Mouse (Mus musculus): Measurements from ENCODE around the gene Cyp2u1. TPM values are rescaled to one million over a fixed set of nuclear protein-coding genes. Genes with fewer than 3 reads are reported as not detected.
"Not testable (repeated sequence)": the region's sequence is repeated elsewhere in the genome, so short reads cannot be mapped to it uniquely, and the experiment has no call there.

Gene Cyp2u1
- polyA plus RNA-seq, 1 experiment from 2014 or later: 7.7 TPM

DNA sequence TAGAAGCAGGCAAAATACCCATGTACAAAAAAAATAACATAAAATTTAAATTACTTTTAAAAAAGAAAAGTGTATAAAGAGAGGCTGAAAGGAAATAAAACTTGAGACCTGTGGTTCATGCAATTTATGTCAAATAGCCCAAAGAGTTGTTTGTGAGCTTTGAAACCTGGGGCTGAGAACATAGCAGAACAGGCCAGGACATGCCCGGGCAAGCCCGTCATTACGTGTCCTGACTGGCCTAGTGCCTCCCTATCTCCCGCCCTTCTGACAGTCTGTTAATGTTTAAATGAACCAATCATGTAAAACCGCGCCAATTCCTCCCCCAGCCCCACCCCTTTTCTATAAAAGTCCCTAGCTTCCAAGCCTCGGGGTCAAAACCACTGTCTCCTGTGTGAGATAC is 34.7 kb upstream of the Cyp2u1 start:
- H3K9me3 ChIP-seq (replicated peaks; ENCODE audit: control insufficient read depth, low read length, poor library complexity, severe bottlenecking); H3K36me3 ChIP-seq (ENCODE audit: control insufficient read depth, insufficient read depth, low read length); H3K9ac ChIP-seq (ENCODE audit: low read depth, low read length); H3K4me1 ChIP-seq (ENCODE audit: control insufficient read depth, insufficient read depth, low read length); ATAC-seq; H3K4me2 ChIP-seq (ENCODE audit: low read length); H3K27ac ChIP-seq (ENCODE audit: low read length); H3K4me3 ChIP-seq (ENCODE audit: low read depth, low read length); H3K27me3 ChIP-seq (ENCODE audit: control insufficient read depth, insufficient read depth, low read depth, low read length): not testable (repeated sequence)
- WGBS: 98% methylated on average over 5 of the region's 7 CpGs

- WGBS: 69% methylated on average over 8 of the region's 8 CpGs
Measured at GRCm38 (mm10) chr3:131336629-131337028, 33.6 kb upstream of the Cyp2u1 start.

GRCm38 (mm10) chr3:131335117-131335547 is 32.1 kb upstream of the Cyp2u1 start:
- Histone ChIP-seq H3K27ac (ENCODE audit: low read length) (no peak overlapping the region), H3K4me2 (ENCODE audit: low read length) (no peak overlapping the region), H3K9me3 (replicated peaks; ENCODE audit: control insufficient read depth, low read length, poor library complexity, severe bottlenecking) (no peaks in the 10 kb centered on the region), H3K27me3 (ENCODE audit: control insufficient read depth, insufficient read depth, low read depth, low read length) (no peaks in the 10 kb centered on the region), H3K4me1 (ENCODE audit: control insufficient read depth, insufficient read depth, low read length) (peaks cover 4% of the 10 kb centered on the region; the same call in 1 of the 2 replicates), H3K4me3 (ENCODE audit: low read depth, low read length) (no peak overlapping the region), H3K36me3 (ENCODE audit: control insufficient read depth, insufficient read depth, low read length) (no peaks in the 10 kb centered on the region), H3K9ac (ENCODE audit: low read depth, low read length) (no peak overlapping the region)
- WGBS: 83% methylated on average over 8 of the region's 8 CpGs
- no peak for ATAC-seq

More at GRCm38 (mm10) chr3:131336629-131337028, 33.6 kb upstream of the Cyp2u1 start:
- Histone ChIP-seq H3K4me1 (ENCODE audit: control insufficient read depth, insufficient read depth, low read length) (peaks cover 4% of the 10 kb centered on the region; the same call in 1 of the 2 replicates), H3K36me3 (ENCODE audit: control insufficient read depth, insufficient read depth, low read length) (no peaks in the 10 kb centered on the region), H3K27ac (ENCODE audit: low read length) (no peak overlapping the region), H3K4me3 (ENCODE audit: low read depth, low read length) (no peak overlapping the region), H3K27me3 (ENCODE audit: control insufficient read depth, insufficient read depth, low read depth, low read length) (no peaks in the 10 kb centered on the region), H3K4me2 (ENCODE audit: low read length) (no peak overlapping the region), H3K9me3 (replicated peaks; ENCODE audit: control insufficient read depth, low read length, poor library complexity, severe bottlenecking) (no peaks in the 10 kb centered on the region), H3K9ac (ENCODE audit: low read depth, low read length) (no peak overlapping the region)
- ATAC-seq: no peak

- Histone ChIP-seq H3K27me3 (ENCODE audit: control insufficient read depth, insufficient read depth, low read depth, low read length) (no peaks in the 10 kb centered on the region), H3K9me3 (replicated peaks; ENCODE audit: control insufficient read depth, low read length, poor library complexity, severe bottlenecking) (no peaks in the 10 kb centered on the region), H3K27ac (ENCODE audit: low read length) (no peak overlapping the region), H3K9ac (ENCODE audit: low read depth, low read length) (no peak overlapping the region), H3K4me1 (ENCODE audit: control insufficient read depth, insufficient read depth, low read length) (no peaks in the 10 kb centered on the region), H3K4me3 (ENCODE audit: low read depth, low read length) (no peak overlapping the region), H3K36me3 (ENCODE audit: control insufficient read depth, insufficient read depth, low read length) (no peaks in the 10 kb centered on the region), H3K4me2 (ENCODE audit: low read length) (no peak overlapping the region)
- 0 out of 2 replicates have a peak, but pooled peaks have one; percentile 12 for ATAC-seq
- WGBS: 48% methylated on average over 7 of the region's 7 CpGs
Measured at GRCm38 (mm10) chr3:131327189-131327588, 24.2 kb upstream of the Cyp2u1 start.

DNA sequence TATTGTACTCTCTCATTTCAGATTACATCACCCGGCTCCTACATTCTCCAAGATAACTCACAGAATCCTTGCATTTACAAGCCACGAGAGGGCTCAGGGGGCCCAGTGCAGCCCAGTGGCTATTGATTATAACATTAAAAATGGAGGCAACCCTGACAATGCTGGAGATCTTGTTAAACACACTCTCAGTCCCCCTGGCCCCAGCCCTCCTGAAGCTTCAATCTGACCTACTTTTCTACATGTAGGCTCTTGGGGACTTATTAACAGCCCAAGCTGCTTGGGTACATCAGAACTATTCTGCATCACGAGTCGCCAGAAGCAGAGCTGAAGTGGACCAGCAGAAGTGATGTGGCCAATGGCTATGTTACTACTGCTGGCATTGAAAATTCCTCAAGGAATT is 23.6 kb upstream of the Cyp2u1 start:
- Histone ChIP-seq H3K4me2 (ENCODE audit: low read length) (no peak overlapping the region), H3K36me3 (ENCODE audit: control insufficient read depth, insufficient read depth, low read length) (no peaks in the 10 kb centered on the region), H3K4me3 (ENCODE audit: low read depth, low read length) (no peak overlapping the region), H3K27me3 (ENCODE audit: control insufficient read depth, insufficient read depth, low read depth, low read length) (no peaks in the 10 kb centered on the region), H3K4me1 (ENCODE audit: control insufficient read depth, insufficient read depth, low read length) (no peaks in the 10 kb centered on the region), H3K9me3 (replicated peaks; ENCODE audit: control insufficient read depth, low read length, poor library complexity, severe bottlenecking) (no peaks in the 10 kb centered on the region), H3K9ac (ENCODE audit: low read depth, low read length) (no peak overlapping the region), H3K27ac (ENCODE audit: low read length) (no peak overlapping the region)
- 85% methylated on average over 4 of the region's 4 CpGs for WGBS
- ATAC-seq: peak; percentile 63; the same call in 1 of the 2 replicates

GRCm38 (mm10) chr3:131322081-131322815 is 19.2 kb upstream of the Cyp2u1 start:
- Histone ChIP-seq H3K9me3 (replicated peaks; ENCODE audit: control insufficient read depth, low read length, poor library complexity, severe bottlenecking) (no peaks in the 10 kb centered on the region), H3K36me3 (ENCODE audit: control insufficient read depth, insufficient read depth, low read length) (no peaks in the 10 kb centered on the region), H3K4me3 (ENCODE audit: low read depth, low read length) (no peak overlapping the region), H3K4me2 (ENCODE audit: low read length) (no peak overlapping the region), H3K9ac (ENCODE audit: low read depth, low read length) (no peak overlapping the region), H3K27ac (ENCODE audit: low read length) (no peak overlapping the region), H3K4me1 (ENCODE audit: control insufficient read depth, insufficient read depth, low read length) (no peaks in the 10 kb centered on the region; the same call in 1 of the 2 replicates), H3K27me3 (ENCODE audit: control insufficient read depth, insufficient read depth, low read depth, low read length) (no peaks in the 10 kb centered on the region)
- no peak for ATAC-seq
- WGBS: 77% methylated on average over 14 of the region's 14 CpGs

DNA sequence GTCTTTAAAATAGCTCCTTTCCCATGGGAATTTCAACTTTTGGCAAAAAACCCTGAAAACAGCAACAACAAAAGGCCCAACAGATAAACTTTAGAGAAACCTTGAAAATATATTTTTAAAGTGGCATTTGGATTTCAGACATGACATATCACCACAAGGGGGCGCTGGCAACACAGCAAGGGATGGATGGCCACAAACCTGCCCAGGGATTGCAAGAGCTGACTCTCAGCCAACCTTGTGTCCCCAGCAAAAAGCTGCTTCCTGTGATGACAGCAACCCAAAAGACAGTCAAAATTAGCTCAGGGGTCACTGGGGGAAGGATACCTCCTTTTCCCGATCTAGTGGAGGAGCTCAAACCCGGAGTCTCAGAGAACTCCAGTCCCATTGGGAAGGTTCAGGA is 17.2 kb upstream of the Cyp2u1 start:
- ATAC-seq: no peak
- H3K4me2 ChIP-seq (ENCODE audit: low read length): no peak overlapping the region

DNA sequence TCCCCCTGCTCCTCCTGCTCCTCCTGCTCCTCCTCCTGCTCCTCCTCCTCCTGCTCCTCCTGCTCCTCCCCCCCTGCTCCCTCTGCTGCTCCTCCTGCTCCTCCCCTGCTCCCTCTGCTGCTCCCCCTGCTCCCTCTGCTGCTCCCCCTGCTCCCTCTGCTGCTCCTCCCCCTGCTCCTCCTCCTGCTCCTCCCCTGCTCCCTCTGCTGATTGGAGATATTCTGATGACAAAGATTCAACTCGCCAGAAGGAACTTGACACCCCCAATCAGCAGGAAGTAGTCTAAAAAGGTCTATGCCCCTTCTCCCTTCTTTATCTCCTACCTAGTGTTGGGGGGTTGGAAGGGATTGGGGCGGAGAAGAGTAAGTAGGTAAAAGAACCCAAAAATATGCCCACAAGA is 15.2 kb upstream of the Cyp2u1 start:
- H3K4me3 ChIP-seq (ENCODE audit: low read depth, low read length): no peak overlapping the region
- WGBS: 51% methylated on average over 2 of the region's 2 CpGs
- H3K27ac ChIP-seq (ENCODE audit: low read length): no peak overlapping the region
- no peak overlapping the region for H3K4me2 ChIP-seq (ENCODE audit: low read length)
- H3K4me1 ChIP-seq (ENCODE audit: control insufficient read depth, insufficient read depth, low read length): no peaks in the 10 kb centered on the region; the same call in 1 of the 2 replicates
- no peak for ATAC-seq
- H3K36me3 ChIP-seq (ENCODE audit: control insufficient read depth, insufficient read depth, low read length): no peaks in the 10 kb centered on the region
- H3K27me3 ChIP-seq (ENCODE audit: control insufficient read depth, insufficient read depth, low read depth, low read length): no peaks in the 10 kb centered on the region
- H3K9me3 ChIP-seq (replicated peaks; ENCODE audit: control insufficient read depth, low read length, poor library complexity, severe bottlenecking): no peaks in the 10 kb centered on the region
- no peak overlapping the region for H3K9ac ChIP-seq (ENCODE audit: low read depth, low read length)

More for the DNA sequence above, 17.2 kb upstream of the Cyp2u1 start:
- H3K4me1 ChIP-seq (ENCODE audit: control insufficient read depth, insufficient read depth, low read length): no peaks in the 10 kb centered on the region; the same call in 1 of the 2 replicates
- no peak overlapping the region for H3K4me3 ChIP-seq (ENCODE audit: low read depth, low read length)
- no peaks in the 10 kb centered on the region for H3K36me3 ChIP-seq (ENCODE audit: control insufficient read depth, insufficient read depth, low read length)
- H3K27me3 ChIP-seq (ENCODE audit: control insufficient read depth, insufficient read depth, low read depth, low read length): no peaks in the 10 kb centered on the region
- no peak overlapping the region for H3K9ac ChIP-seq (ENCODE audit: low read depth, low read length)
- no peak overlapping the region for H3K27ac ChIP-seq (ENCODE audit: low read length)
- no peaks in the 10 kb centered on the region for H3K9me3 ChIP-seq (replicated peaks; ENCODE audit: control insufficient read depth, low read length, poor library complexity, severe bottlenecking)
- 8% methylated on average over 3 of the region's 3 CpGs for WGBS

- no peaks in the 10 kb centered on the region for H3K36me3 ChIP-seq (ENCODE audit: control insufficient read depth, insufficient read depth, low read length)
- H3K9me3 ChIP-seq (replicated peaks; ENCODE audit: control insufficient read depth, low read length, poor library complexity, severe bottlenecking): no peaks in the 10 kb centered on the region
- no peak overlapping the region for H3K27ac ChIP-seq (ENCODE audit: low read length)
- no peak for ATAC-seq
- H3K27me3 ChIP-seq (ENCODE audit: control insufficient read depth, insufficient read depth, low read depth, low read length): no peaks in the 10 kb centered on the region
- H3K9ac ChIP-seq (ENCODE audit: low read depth, low read length): no peak overlapping the region
- 93% methylated on average over 1 of the region's 1 CpGs for WGBS
- H3K4me2 ChIP-seq (ENCODE audit: low read length): no peak overlapping the region
- H3K4me3 ChIP-seq (ENCODE audit: low read depth, low read length): no peak overlapping the region
- no peaks in the 10 kb centered on the region; the same call in 1 of the 2 replicates for H3K4me1 ChIP-seq (ENCODE audit: control insufficient read depth, insufficient read depth, low read length)
Measured at GRCm38 (mm10) chr3:131317126-131317525, 14.1 kb upstream of the Cyp2u1 start.
